Mouse (Mus musculus) cerebellum, adult 2 months (tissue): ENCODE measurements at regions not wholly inside any gene's neighbourhood (a gene's known extent, or its start where the extent isn't known, plus 50 kb on each side); places are given as distances from the start of the nearest gene placed in this dataset.

ENCODE experiments used
- DNase-seq, 2 experiments: peaks; one replicate each; pipeline ENCODE4 v3.0.0; 2021
- H3K27ac ChIP-seq: fragments of 200-500 bp; 2 replicates; pipeline ENCODE4 v1.5.1; 2012; ENCODE audit warnings: low read length, control low read depth, inconsistent platforms; ENCODE audit not compliant: insufficient read depth
- H3K27me3 ChIP-seq: fragments of 200-500 bp; 2 replicates; pipeline ENCODE4 v1.6.1; 2012; ENCODE audit warnings: inconsistent platforms, mild to moderate bottlenecking, low read length, moderate library complexity; ENCODE audit not compliant: control insufficient read depth, insufficient read depth
- H3K4me1 ChIP-seq: fragments of 200-500 bp; 2 replicates; pipeline ENCODE4 v1.6.1; 2011; ENCODE audit warnings: low read length; ENCODE audit not compliant: control insufficient read depth, insufficient read depth
- H3K4me3 ChIP-seq: fragments of 200-500 bp; replicated peaks from 2 replicates; pipeline ENCODE3; 2011; ENCODE audit warnings: mild to moderate bottlenecking, low read depth, low read length, control low read depth; ENCODE audit not compliant: insufficient read depth
- CTCF ChIP-seq: fragments of 200-500 bp; IDR thresholded peaks from 2 replicates; pipeline ENCODE4 v1.5.1; 2011; ENCODE audit warnings: low read depth, mild to moderate bottlenecking, control low read depth, low read length, moderate library complexity, borderline replicate concordance; ENCODE audit not compliant: insufficient read depth
- POLR2A ChIP-seq: fragments of 200-500 bp; IDR thresholded peaks from 2 replicates; pipeline ENCODE4 v1.6.1; 2011; ENCODE audit warnings: low read length, control low read depth, borderline replicate concordance; ENCODE audit not compliant: insufficient read depth
- WGBS: fragments of 180-500 bp; shearing (Covaris S2); methylation state at CpG from one replicate; pipeline ENCODE4 v1.1.7; 2018; 5-methylcytosine and 5-hydroxymethylcytosine counted together

- DNase-seq = no peak
- WGBS = 73% methylated on average over 3 of the region's 3 CpGs
- Histone ChIP-seq H3K4me3 (no peak overlapping the region), H3K4me1 (no peaks in the 10 kb centered on the region), H3K27me3 (no peaks in the 10 kb centered on the region), H3K27ac (no peak overlapping the region)
- TF ChIP-seq POLR2A (no peak), CTCF (no peak)
Observed at GRCm38 (mm10) chr7:133328717-133329116, 204.6 kb upstream of the Ctbp2 start.

GRCm38 (mm10) chr7:133325548-133326190 lies 201.5 kb upstream of the Ctbp2 start:
- no peaks in the 10 kb centered on the region for H3K27me3 ChIP-seq
- no peak for DNase-seq
- no peak overlapping the region for H3K4me3 ChIP-seq
- 93% methylated on average over 7 of the region's 7 CpGs for WGBS
- no peak for TF ChIP-seq CTCF
- TF ChIP-seq POLR2A = no peak
- no peak overlapping the region for H3K27ac ChIP-seq
- H3K4me1 ChIP-seq = no peaks in the 10 kb centered on the region

GRCm38 (mm10) chr7:133323955-133324354 lies 199.8 kb upstream of the Ctbp2 start:
- DNase-seq = no peak
- Histone ChIP-seq H3K4me3 (no peak overlapping the region), H3K27me3 (no peaks in the 10 kb centered on the region), H3K4me1 (no peaks in the 10 kb centered on the region), H3K27ac (no peak overlapping the region)
- 74% methylated on average over 3 of the region's 3 CpGs for WGBS
- TF ChIP-seq CTCF = no peak; the same call in 1 of the 2 replicates

- no peak for DNase-seq
- Histone ChIP-seq H3K4me3 (no peak overlapping the region), H3K27me3 (no peaks in the 10 kb centered on the region), H3K4me1 (peaks cover 29% of the 10 kb centered on the region), H3K27ac (no peak overlapping the region)
- no peak for TF ChIP-seq CTCF
- no peak for TF ChIP-seq POLR2A
Observed at GRCm38 (mm10) chr7:133317511-133317910, 193.4 kb upstream of the Ctbp2 start.

GRCm38 (mm10) chr7:133316701-133317475 lies 192.7 kb upstream of the Ctbp2 start:
- DNase-seq = peak; percentile 76 to 93
- 7% methylated on average over 9 of the region's 9 CpGs for WGBS
- Histone ChIP-seq H3K27me3 (no peaks in the 10 kb centered on the region), H3K4me3 (no peak overlapping the region), H3K27ac (peak overlapping the region; percentile 21), H3K4me1 (peaks cover 33% of the 10 kb centered on the region)
- TF ChIP-seq CTCF (no peak), POLR2A (no peak)

GRCm38 (mm10) chr7:133315197-133316029 lies 191.3 kb upstream of the Ctbp2 start:
- peaks cover 33% of the 10 kb centered on the region for H3K4me1 ChIP-seq
- peak in 1 of 2 experiments; percentile 25 for DNase-seq
- peak overlapping the region; percentile 15; the same call in 1 of the 2 replicates for H3K27ac ChIP-seq
- 74% methylated on average over 10 of the region's 10 CpGs for WGBS
- no peak for TF ChIP-seq CTCF
- TF ChIP-seq POLR2A = no peak
- no peak overlapping the region for H3K4me3 ChIP-seq
- no peaks in the 10 kb centered on the region for H3K27me3 ChIP-seq

- WGBS = 37% methylated on average over 5 of the region's 5 CpGs
- DNase-seq = peak; percentile 43 to 60
- TF ChIP-seq CTCF = no peak
- TF ChIP-seq POLR2A = no peak
Observed at GRCm38 (mm10) chr7:133313115-133313514, 189.0 kb upstream of the Ctbp2 start.

More at GRCm38 (mm10) chr7:133313115-133313514, 189.0 kb upstream of the Ctbp2 start:
- Histone ChIP-seq H3K27me3 (no peaks in the 10 kb centered on the region), H3K27ac (no peak overlapping the region), H3K4me3 (no peak overlapping the region), H3K4me1 (peaks cover 29% of the 10 kb centered on the region)
